Mouse (Mus musculus) hindbrain, embryonic 10.5 days (tissue): Measurements from ENCODE around the gene Ppp1r13b. TPM values are rescaled to one million over a fixed set of nuclear protein-coding genes. Genes with fewer than 3 reads are reported as not detected.
A peak's percentile ranks its signal among the peaks of the same experiment; 100 is the strongest.

ENCODE experiments used
- DNase-seq: peaks from one replicate; pipeline ENCODE4 v3.0.0-alpha.2; 2017; ENCODE audit warnings: low spot score
- H3K27ac ChIP-seq: fragments of 300-500 bp; sonication (generic); 2 replicates; pipeline ENCODE4 v1.5.1; 2016; ENCODE audit warnings: mild to moderate bottlenecking, moderate library complexity
- H3K27me3 ChIP-seq: fragments of 300-500 bp; sonication (generic); 2 replicates; pipeline ENCODE4 v1.6.1; 2016; ENCODE audit warnings: mild to moderate bottlenecking; ENCODE audit not compliant: poor library complexity, insufficient read depth, severe bottlenecking
- H3K36me3 ChIP-seq: fragments of 300-500 bp; sonication (generic); 2 replicates; pipeline ENCODE4 v1.6.1; 2016; ENCODE audit warnings: mild to moderate bottlenecking, moderate library complexity
- H3K4me1 ChIP-seq: fragments of 300-500 bp; sonication (generic); replicated peaks from 2 replicates; pipeline ENCODE4 v1.6.1; 2016; ENCODE audit warnings: mild to moderate bottlenecking
- H3K4me3 ChIP-seq: fragments of 300-500 bp; sonication (generic); 2 replicates; pipeline ENCODE4 v1.5.1; 2016; ENCODE audit warnings: mild to moderate bottlenecking, moderate library complexity
- H3K9me3 ChIP-seq: fragments of 300-500 bp; sonication (generic); 2 replicates; pipeline ENCODE4 v1.6.1; 2016; ENCODE audit warnings: mild to moderate bottlenecking, moderate library complexity
- WGBS: fragments of 180-500 bp; shearing (Covaris S2); methylation state at CpG from one replicate; pipeline ENCODE4 v1.1.7; 2016; 5-methylcytosine and 5-hydroxymethylcytosine counted together
- polyA plus RNA-seq: library from polyadenylated mRNA; unstranded; fragments of >200 nt; fragmentation: Nextera tagmentation; extraction: Ambion mirVana; gene quantifications from 2 replicates; pipeline ENCODE4 v1.2.1, GENCODE M21; 2016

Ppp1r13b gene
- polyA plus RNA-seq, 1 experiment from 2014 or later: 6.2 TPM

GRCm38 (mm10) chr12:111889251-111889650 is 18.7 kb downstream of the Ppp1r13b start:
- peaks cover 9% of the 10 kb centered on the region; the same call in 1 of the 2 replicates for H3K4me1 ChIP-seq
- no peaks in the 10 kb centered on the region for H3K9me3 ChIP-seq
- H3K36me3 ChIP-seq: no peaks in the 10 kb centered on the region
- no peak overlapping the region for H3K4me3 ChIP-seq
- 95% methylated on average over 3 of the region's 3 CpGs for WGBS
- no peak for DNase-seq
- H3K27me3 ChIP-seq: no peaks in the 10 kb centered on the region
- no peak overlapping the region for H3K27ac ChIP-seq

- no peaks in the 10 kb centered on the region for H3K36me3 ChIP-seq
- no peak overlapping the region for H3K4me3 ChIP-seq
- no peak for DNase-seq
- no peak overlapping the region for H3K27ac ChIP-seq
- no peaks in the 10 kb centered on the region for H3K9me3 ChIP-seq
- no peaks in the 10 kb centered on the region for H3K27me3 ChIP-seq
- WGBS: 87% methylated on average over 4 of the region's 4 CpGs
- peaks cover 9% of the 10 kb centered on the region; the same call in 1 of the 2 replicates for H3K4me1 ChIP-seq
Measured at GRCm38 (mm10) chr12:111888303-111888864, 19.5 kb downstream of the Ppp1r13b start.

- DNase-seq: no peak
- WGBS: 94% methylated on average over 1 of the region's 1 CpGs
- H3K27me3 ChIP-seq: no peaks in the 10 kb centered on the region
- H3K9me3 ChIP-seq: no peaks in the 10 kb centered on the region
- no peaks in the 10 kb centered on the region for H3K36me3 ChIP-seq
- H3K4me1 ChIP-seq: no peaks in the 10 kb centered on the region
- no peak overlapping the region for H3K27ac ChIP-seq
- H3K4me3 ChIP-seq: no peak overlapping the region
Measured at GRCm38 (mm10) chr12:111887005-111887404, 20.9 kb downstream of the Ppp1r13b start.

- Histone ChIP-seq H3K9me3 (no peaks in the 10 kb centered on the region), H3K36me3 (no peaks in the 10 kb centered on the region), H3K4me1 (no peaks in the 10 kb centered on the region), H3K27me3 (no peaks in the 10 kb centered on the region), H3K27ac (no peak overlapping the region), H3K4me3 (no peak overlapping the region)
- no peak for DNase-seq
- WGBS: 77% methylated on average over 4 of the region's 4 CpGs
Measured at GRCm38 (mm10) chr12:111882852-111883251, 25.1 kb downstream of the Ppp1r13b start.

GRCm38 (mm10) chr12:111882022-111882421 is 25.9 kb downstream of the Ppp1r13b start:
- no peak for DNase-seq
- no peaks in the 10 kb centered on the region for H3K36me3 ChIP-seq
- no peaks in the 10 kb centered on the region for H3K9me3 ChIP-seq
- no peak overlapping the region for H3K27ac ChIP-seq
- H3K4me1 ChIP-seq: no peaks in the 10 kb centered on the region
- no peak overlapping the region for H3K4me3 ChIP-seq
- WGBS: 83% methylated on average over 3 of the region's 3 CpGs
- H3K27me3 ChIP-seq: no peaks in the 10 kb centered on the region

GRCm38 (mm10) chr12:111878213-111878612 is 29.7 kb downstream of the Ppp1r13b start:
- Histone ChIP-seq H3K4me3 (no peak overlapping the region), H3K4me1 (no peaks in the 10 kb centered on the region), H3K36me3 (no peaks in the 10 kb centered on the region), H3K27ac (no peak overlapping the region), H3K27me3 (no peaks in the 10 kb centered on the region), H3K9me3 (no peaks in the 10 kb centered on the region)
- peak; percentile 79 for DNase-seq
- WGBS: 18% methylated on average over 3 of the region's 3 CpGs

- H3K36me3 ChIP-seq: no peaks in the 10 kb centered on the region
- H3K4me1 ChIP-seq: no peaks in the 10 kb centered on the region
- 82% methylated on average over 3 of the region's 3 CpGs for WGBS
- no peak for DNase-seq
- no peaks in the 10 kb centered on the region for H3K9me3 ChIP-seq
- no peak overlapping the region for H3K4me3 ChIP-seq
- H3K27ac ChIP-seq: no peak overlapping the region
- H3K27me3 ChIP-seq: no peaks in the 10 kb centered on the region
Measured at GRCm38 (mm10) chr12:111875499-111875898, 32.4 kb downstream of the Ppp1r13b start.

- Histone ChIP-seq H3K36me3 (no peaks in the 10 kb centered on the region), H3K27ac (no peak overlapping the region), H3K9me3 (no peaks in the 10 kb centered on the region), H3K4me1 (no peaks in the 10 kb centered on the region), H3K27me3 (no peaks in the 10 kb centered on the region), H3K4me3 (no peak overlapping the region)
- no peak for DNase-seq
- WGBS: 73% methylated on average over 1 of the region's 1 CpGs
Measured at GRCm38 (mm10) chr12:111874601-111875140, 33.2 kb downstream of the Ppp1r13b start.

GRCm38 (mm10) chr12:111872079-111872478 is 35.8 kb downstream of the Ppp1r13b start:
- no peak for DNase-seq
- 90% methylated on average over 5 of the region's 5 CpGs for WGBS
- Histone ChIP-seq H3K9me3 (no peaks in the 10 kb centered on the region), H3K27me3 (no peaks in the 10 kb centered on the region), H3K4me3 (no peak overlapping the region), H3K36me3 (no peaks in the 10 kb centered on the region), H3K4me1 (no peaks in the 10 kb centered on the region), H3K27ac (no peak overlapping the region)

GRCm38 (mm10) chr12:111870811-111871210 is 37.1 kb downstream of the Ppp1r13b start:
- no peaks in the 10 kb centered on the region for H3K9me3 ChIP-seq
- no peaks in the 10 kb centered on the region for H3K4me1 ChIP-seq
- no peak overlapping the region for H3K4me3 ChIP-seq
- H3K36me3 ChIP-seq: no peaks in the 10 kb centered on the region
- no peak for DNase-seq
- 88% methylated on average over 7 of the region's 7 CpGs for WGBS
- no peak overlapping the region for H3K27ac ChIP-seq
- H3K27me3 ChIP-seq: no peaks in the 10 kb centered on the region

GRCm38 (mm10) chr12:111869806-111870205 is 38.1 kb downstream of the Ppp1r13b start:
- WGBS: 93% methylated on average over 1 of the region's 1 CpGs
- Histone ChIP-seq H3K36me3 (no peaks in the 10 kb centered on the region), H3K27me3 (no peaks in the 10 kb centered on the region), H3K4me1 (no peaks in the 10 kb centered on the region), H3K9me3 (no peaks in the 10 kb centered on the region), H3K27ac (no peak overlapping the region), H3K4me3 (no peak overlapping the region)
- no peak for DNase-seq

GRCm38 (mm10) chr12:111864206-111864824 is 43.6 kb downstream of the Ppp1r13b start:
- Histone ChIP-seq H3K4me3 (no peak overlapping the region), H3K27ac (no peak overlapping the region), H3K9me3 (no peaks in the 10 kb centered on the region), H3K4me1 (no peaks in the 10 kb centered on the region), H3K36me3 (no peaks in the 10 kb centered on the region), H3K27me3 (no peaks in the 10 kb centered on the region)
- DNase-seq: no peak
- WGBS: 94% methylated on average over 4 of the region's 4 CpGs

- no peak for DNase-seq
- 98% methylated on average over 2 of the region's 2 CpGs for WGBS
- no peaks in the 10 kb centered on the region for H3K4me1 ChIP-seq
- no peaks in the 10 kb centered on the region for H3K27me3 ChIP-seq
- no peak overlapping the region for H3K27ac ChIP-seq
- no peaks in the 10 kb centered on the region for H3K9me3 ChIP-seq
- H3K4me3 ChIP-seq: no peak overlapping the region
- H3K36me3 ChIP-seq: no peaks in the 10 kb centered on the region
Measured at GRCm38 (mm10) chr12:111855448-111855847, 52.5 kb downstream of the Ppp1r13b start.
